Mouse (Mus musculus): ENCODE measurements around the gene Cbx2.

Gene Cbx2

DNA sequence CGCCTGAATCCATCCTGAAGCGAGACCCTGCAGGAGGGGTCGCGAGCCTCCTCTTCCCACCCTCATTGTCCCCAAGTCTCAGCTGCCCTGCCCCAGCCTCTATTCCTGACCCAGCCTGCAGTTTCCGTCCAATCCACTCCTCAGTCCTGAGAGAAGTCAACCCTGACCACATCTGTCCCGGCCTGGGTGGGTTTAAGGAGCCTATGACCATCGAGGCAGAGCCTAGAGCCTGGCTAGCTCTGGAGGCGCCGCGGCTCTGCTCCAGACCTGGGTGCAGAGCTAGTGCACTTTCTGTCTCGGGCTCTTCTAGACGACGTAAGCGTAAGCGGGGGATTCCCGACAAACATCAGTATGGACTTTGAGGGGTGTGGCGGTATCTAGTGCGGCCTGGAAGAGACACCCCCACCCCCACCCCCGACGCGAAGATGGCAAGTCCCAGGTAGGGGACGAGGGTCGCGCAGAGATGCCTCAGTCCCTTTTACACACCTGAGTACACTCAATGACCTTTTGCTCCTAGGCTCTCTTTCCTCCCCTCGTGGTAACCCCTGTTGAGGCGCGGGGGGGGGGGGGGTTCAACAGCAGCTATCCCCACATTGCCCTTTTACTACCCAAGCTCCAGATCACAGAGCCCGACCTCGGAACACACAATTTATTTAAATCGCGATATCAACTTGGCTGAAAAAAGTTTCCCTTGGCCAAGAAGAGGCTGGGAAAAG, 19.1 kb downstream of the Cbx2 start:
- in situ Hi-C loops (cut with MseI, MboI), result no loop called here

DNA sequence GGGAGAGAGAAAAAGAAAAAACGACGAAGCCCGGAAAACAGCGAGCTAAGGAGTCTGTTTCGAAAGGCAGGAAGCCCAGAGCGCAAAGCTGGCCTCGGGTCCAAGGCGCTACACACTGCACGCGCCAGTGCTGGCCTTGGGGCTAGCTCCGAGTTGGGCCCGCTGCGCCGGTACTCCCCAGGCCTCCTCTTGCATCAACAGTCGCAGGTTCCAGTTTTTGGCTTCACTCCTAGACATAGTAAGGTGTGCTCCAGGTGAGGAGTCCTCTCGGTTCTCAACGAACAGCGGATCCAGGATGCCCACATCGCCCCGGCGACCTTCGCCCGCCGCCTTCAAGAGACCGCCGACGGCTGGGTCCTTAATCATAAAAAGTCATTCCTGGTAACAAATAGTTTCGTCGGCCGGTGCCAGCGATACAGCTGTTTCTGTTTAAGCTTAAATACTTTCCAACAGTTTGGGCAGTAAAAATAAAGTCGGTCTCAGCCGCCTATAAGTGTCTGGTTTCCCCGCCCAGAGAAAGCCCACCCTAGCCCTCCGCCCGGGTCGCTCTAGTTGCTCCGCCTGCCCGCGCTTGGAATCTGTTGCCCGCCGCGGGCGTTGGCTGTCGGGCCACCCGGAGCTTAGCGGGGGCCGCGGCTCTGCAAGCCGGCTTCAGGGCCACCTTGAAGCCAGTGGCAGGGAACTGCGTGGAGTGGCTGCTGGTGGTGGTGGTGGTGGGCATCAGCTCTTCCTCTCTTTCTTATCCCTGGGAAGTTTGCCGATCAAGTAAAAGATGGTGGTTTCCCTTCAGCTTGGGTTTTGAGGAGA, 19.9 kb downstream of the Cbx2 start:
- in situ Hi-C loops (cut with MseI, MboI), result no loop called here

DNA sequence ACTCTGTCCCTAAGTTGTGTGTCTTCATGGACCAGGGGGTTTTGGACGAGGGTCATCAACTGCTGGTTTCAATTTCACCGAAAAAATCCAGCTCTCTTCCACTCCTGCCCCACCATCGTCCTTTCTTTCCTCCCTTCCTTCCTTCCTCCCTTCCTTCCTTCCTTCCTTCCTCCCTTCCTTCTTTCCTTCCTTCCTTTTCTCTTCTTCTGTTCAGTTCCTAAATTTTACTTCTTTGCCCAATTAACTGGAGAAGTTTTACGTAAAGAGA, 20.4 kb downstream of the Cbx2 start:
- in situ Hi-C loops (cut with MseI, MboI), result no loop called here

DNA sequence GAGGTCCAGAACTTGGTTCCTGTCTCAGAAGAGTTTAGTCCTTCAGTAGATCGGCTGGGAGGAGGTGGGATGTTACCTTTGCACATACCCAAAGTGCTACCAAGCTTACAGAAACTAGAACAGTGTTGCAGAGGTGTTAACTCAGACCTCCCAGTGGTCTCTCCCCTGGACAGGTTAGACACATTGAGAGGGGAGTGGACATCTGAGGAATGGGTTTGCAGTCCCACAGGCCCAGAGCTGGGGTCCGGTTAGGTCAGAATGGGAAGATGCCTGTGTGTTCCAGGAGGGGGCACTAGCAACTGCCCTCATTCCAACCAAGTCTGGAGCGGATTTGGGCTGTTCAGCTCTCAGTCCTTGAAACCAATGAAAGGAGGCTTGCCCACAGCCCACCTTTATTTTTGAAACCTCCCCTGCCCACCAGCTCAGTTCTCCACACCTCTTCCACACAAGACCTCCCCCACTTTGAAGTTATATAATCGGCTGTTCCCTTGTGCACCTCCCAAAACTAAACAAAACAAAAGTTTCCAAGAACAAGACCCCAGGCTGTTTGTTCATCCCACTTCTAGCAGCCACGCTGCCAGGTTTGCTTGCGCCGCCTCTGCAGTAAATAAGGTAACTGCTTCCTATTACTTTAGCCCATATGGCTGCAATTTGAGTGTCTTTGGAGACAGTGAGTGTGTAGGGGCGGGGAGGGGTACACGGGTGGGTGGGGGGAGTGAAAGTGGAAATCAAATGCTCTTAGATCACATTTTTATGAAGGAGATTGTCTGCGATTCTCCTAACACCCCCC, 21.2 kb downstream of the Cbx2 start:
- in situ Hi-C loops (cut with MseI, MboI), result no loop called here

DNA sequence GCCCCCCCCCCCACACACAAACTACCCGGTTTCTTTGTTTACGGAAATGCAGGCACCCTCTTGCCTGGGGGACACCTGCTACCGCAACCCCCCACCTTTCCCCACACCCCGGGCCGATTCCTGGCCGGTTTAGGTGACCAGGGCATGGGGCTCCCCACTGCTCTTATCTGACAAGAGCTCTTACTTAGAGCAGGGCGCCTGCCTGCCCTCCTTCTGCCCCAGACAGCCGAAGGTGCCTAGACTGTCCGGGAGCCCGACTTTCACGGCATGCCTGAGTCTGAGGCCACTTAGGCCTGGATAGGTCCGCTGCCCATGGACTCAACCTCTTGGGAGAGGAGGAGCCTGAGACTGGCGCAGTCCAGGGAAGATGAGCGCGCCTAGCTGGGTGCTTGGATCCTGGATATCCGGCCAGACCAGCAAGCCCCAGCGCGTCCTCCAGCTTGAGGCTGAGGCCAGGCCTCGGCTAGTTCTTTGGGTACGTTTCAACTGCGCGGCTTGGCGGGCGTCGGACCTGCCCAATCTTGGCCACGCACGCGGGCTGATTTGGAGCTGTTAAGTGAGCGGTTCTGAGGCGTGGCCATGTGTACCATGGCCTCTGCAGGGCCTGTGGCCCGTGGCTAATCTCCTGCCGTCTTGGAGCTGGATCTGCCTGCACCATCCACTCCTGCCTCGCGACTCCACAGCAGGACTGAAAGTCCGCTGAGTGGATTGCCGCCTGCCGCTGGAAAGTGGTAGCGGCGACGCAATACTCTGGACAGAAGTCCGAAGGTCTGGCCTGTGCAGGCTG, 22.0 kb downstream of the Cbx2 start:
- in situ Hi-C loops (cut with MseI, MboI), result no loop called here

DNA sequence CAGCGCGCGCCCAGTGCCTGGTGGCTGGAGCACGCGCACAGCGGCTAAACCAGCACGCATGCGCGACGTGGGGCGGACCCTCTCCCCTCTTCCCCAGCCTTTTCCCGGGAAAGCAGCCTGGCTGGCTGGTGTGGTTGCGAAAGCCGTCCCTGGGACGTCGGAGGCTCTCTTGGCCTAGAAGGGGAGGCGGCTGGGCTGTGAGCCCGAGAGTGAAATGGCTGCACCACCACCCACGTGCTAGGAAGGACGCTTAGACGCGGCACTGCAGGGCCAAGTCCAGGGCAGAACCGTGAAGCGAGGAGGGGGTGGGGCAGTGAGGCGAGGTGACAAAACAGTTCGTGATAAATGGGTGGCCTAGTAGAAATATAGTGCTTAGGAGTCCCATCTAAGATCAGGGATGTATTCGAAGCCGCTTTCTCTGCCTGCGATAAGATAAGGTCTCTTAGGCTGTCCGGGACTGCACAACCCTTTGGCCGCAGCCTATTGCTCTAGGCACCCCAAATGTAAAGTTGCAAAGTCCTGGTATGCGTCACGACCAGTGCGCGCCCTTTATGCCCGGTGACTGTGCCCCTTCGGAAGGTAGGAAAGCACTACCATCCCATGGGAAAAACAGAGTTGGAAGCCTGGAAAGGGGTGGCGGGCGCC, 24.0 kb downstream of the Cbx2 start:
- in situ Hi-C loops (cut with MseI, MboI), result no loop called here

DNA sequence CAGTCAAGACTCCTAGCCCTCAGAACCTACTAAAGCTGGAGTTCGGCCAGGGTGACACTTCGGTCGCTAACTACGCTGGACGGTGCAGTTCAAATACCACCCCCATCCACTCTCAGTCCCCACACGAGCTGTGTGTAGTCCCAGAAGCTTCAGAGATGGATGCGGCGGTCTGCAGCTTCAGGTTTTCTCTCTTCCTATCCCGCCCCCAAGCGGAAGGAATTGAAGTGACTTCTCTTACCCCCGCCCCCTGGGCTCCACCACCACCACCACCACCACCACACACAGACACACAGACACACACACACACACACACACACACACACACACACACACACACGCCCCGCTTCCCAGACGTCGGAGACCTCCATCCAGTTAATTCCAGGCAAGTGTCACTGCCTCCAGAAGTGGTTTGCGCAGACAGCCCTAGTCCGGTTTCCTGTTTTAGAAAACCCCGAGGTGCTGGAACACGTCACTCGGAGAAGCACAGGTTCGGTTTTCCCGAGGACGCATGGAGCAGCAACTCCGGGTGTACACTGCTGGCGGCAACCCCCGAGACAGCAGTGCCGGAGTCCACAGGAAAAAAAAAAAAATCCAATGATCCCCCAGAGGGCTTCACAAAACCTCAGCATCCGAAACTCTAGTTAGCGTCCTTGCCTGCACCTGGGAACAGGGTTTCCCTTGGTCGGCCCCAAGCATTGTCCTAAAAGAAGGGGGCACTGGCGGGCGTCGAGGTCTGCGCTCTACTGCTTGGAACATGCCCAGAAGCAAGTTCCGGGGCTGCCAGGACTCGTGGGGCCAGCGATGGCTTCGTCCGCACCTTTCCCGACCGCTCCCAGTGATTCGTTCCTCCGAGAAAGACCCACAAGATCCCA, 24.7 kb downstream of the Cbx2 start:
- in situ Hi-C loops (cut with MseI, MboI), result no loop called here

DNA sequence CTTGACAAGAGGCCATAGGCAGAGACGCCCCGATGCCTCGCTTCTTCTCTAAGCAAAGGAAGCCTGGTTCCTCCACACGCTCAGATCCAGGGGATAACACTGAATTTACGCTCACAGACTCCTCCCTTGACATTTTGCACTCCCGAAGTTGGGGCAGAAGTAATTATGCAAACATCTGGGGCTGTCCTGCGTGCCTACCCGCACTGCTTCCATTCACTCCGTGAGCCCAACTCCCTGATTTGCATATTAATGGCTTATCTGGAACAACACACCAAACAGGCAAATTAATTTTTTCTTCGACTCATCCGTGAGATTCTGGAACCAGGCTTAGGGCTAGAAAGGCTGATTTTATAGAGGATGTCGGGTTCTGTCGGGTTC, 25.4 kb downstream of the Cbx2 start:
- in situ Hi-C loops (cut with MseI, MboI), result no loop called here

DNA sequence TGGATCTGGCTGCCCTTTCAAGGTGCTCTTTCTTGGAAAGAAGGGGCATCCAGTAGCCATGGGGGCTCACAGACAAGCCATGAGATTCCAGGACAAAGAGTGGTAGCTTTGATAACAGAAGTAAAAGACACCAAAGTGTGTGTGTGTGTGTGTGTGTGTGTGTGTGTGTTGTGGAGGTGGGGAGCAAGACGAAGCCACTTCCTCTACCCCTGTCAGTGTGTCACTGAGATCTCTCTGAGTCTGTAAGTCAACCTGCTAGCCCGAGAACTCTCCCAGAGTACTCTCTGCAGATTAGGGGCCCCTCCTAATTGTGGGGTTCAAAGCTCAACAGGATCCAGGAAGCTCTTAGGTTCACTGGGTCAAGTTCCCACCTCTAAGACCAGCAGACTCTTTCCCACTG, 27.6 kb downstream of the Cbx2 start:
- in situ Hi-C loops (cut with MseI, MboI), result no loop called here

DNA sequence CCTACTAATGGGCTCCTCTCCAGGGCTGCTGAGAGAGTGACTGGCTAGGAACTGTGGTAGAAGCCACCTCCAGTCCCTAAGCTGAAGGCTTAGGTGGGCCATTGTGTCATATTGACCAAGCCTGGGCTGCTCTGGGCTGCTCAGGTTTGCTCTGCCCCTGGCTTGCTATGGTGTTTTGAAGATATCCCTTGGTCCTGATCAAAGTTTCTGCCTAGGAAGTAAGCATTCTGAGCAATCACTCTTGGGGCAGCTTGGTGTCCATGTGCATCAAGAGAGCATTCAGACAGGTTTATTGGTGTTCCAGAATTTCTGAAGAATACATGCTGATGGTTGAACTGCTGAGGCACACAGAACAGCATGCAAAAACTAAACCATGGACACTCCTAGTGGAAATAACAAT, 28.7 kb downstream of the Cbx2 start:
- in situ Hi-C loops (cut with MseI, MboI), result no loop called here

DNA sequence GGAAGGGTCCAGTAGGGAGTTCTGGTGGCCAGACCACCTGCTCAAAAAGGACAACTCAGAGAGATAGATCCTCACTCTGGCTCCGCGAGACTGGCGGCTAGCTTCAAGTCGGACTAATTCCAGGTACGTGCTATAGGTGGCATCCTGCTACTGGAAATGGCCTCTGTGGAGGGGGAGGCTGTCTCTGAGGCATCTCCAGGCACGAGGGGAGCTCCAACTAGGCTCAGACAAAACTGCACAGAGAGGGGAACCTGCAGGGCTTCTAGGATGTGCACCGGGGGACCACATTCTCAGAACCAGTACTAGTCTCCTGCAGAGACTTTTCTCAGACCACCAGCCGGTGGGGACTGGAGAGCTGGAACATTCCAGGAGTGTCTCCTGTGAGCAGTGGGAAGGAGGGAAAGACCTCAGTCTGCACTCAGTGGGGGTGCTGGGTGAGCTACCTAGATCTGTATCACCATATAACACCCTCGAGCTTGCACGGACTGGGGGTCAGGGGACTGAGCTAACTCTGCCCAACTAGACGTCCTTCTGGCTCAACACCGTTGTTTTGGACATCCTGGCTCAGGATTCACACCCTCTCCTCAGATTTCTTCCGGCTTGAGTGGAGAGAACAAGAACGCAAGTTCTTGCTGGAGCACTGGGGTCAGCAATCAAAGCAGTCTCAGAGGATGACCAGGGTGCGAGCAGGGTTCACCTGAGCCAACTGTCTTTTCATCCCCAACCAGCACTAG, 29.3 kb downstream of the Cbx2 start:
- in situ Hi-C loops (cut with MseI, MboI), result no loop called here

DNA sequence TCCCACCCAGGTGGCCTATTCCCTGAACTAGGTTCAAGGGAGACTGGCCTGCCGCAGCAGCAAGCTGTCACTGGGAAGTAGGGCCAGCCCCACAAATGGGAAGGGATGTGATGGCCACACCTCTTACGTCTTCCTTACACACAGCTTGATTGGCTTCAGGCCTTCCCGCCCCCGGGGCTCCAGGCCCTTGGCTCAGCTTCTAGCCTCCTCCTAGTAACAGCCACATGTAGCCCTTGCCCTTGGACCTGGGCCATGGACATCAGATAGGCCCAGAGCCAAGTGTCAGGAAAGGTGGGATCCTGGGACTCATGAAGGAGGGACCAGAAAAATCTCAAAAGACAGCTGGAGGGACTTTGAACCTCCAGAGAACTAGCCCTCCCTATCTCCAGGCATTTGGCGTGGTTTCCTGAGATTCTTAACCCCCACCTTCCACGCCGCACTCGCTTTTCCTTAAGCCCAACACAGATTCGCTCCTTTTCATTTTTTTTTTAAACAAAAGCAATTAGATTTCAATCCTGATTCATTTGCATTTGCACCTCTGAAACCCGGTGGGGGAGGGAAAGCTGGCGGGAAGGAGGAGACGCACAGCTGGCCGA, 30.0 kb downstream of the Cbx2 start:
- in situ Hi-C loops (cut with MseI, MboI), result no loop called here

DNA sequence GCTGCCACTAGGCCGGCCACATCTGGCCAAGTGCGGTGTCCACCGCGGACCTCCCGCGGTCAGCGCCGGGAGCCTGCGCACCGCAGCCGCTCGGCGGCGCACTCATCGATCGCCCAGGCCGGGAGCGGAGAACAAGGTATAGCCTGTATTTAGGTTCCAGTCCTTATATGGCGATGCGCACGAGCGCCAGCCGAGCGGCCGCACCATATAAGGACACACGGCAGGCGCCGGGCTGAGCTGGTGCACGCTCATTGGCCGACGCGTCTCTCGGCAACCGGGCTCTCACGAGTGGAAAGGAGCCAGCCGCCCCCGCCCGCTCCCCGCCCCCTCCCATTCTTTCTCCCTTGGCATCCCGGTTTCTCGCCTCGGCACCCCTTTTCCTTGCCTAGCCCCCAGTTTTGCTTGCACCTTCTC, 30.5 kb downstream of the Cbx2 start:
- in situ Hi-C loops (cut with MseI, MboI), result no loop called here

DNA sequence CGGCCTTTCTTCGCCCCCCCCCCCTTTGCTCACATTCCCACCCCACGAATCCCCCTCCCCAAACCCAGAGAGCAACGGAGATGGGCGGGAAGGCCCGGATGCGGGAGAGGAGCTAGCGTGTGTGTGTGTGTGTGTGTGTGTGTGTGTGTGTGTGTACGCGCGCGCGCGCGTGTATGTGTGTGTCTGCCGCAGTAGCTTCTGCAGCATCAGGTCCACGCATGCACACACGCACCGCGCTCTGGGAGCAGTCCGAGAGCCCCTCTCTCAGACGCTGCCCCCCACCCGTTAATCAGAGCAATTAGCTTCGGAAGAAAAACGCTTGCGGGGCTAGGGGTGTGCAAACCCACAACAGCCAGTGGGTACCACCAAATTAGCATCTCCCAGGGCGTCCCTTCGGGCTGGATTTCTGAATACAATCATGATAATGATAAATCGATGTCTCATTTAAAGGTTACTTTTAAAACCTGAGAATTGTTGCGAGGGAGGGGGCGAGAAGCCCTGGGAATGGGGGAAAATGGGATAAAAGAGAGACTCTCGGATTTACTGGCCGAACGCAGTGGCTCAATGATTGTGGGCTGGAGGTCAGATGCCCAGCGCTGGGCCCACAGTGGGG, 31.1 kb downstream of the Cbx2 start:
- in situ Hi-C loops (cut with MseI, MboI), result no loop called here

DNA sequence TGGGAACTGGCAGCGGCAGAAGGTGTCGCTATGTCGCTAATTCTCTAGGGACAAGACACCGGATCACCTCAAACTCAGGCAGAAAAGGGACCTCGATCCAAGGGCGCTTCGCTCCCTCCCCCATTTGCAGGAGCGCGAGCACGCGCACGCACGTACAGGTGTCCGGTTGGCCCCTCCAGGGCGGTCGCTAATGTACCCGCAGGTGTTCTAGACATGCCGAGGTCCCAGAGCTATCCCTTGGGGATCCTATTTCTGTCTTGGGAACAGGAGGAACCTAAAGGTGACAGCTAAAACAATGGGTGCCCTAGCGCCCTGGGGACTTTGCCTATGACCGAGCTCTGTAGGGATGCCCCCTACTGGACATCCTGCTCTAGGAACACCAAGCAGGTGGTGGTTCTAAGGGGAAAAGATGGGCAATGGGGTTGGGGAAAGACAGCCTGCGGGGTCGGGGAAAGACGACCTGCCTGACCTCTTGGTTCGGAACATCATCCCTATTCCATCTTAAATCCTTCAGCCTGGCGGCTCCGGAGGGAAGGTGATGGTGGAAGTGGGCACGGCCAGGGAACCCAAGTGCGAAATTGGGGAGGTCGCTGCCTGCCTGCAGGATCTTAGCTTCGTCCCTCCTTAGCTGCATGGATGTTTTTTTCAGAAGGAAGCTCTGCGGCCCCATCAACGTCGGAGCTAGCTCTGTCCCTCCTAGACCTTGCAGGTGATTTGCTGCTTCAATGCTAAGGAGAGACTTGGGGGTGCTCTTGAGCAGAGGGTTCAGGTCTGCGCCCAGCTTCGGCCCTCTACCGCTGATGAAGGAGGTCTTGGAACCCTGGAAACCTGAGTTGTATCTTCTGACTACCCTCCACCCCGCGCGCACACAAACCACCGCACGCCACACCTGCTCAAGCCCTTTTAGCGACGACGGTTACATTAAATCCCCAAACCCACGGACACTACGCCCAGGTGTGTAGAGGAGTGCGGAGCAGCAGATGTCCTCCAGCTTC, 31.9 kb downstream of the Cbx2 start:
- in situ Hi-C loops (cut with MseI, MboI), result no loop called here

DNA sequence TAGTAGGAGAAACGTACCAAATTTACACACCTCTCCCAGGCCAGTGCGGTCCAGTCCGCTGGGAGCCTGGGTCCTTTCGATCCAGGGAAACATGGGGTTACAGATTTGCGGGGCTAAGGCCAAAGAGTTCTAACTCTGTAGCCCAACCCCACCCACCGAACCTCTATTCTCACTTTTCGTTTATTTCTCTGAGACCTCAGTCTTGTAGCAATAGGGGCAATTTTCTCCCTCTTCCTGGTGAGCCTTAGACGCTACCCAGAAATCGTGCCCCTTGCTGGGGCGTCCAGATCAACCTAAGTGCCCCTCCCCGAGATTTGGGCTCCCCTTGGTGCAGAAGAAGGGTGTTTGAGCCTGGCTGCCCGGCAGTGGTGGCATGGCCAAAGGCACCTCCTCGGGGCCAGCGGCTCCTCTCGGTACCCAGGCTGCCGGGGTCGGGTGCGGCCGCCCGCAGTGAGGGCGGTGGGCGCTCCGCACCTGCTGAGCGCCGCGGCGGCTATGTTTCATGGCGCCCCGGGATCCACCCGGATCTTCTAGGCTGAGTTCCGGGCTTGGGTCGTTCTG, 32.9 kb downstream of the Cbx2 start:
- in situ Hi-C loops (cut with MseI, MboI), result no loop called here

All from mouse trophoblast stem cell (cell line).